Mouse (Mus musculus) CH12.LX (cell line): Measurements from ENCODE around the gene Dennd2c. TPM values are rescaled to one million over a fixed set of nuclear protein-coding genes. Genes with fewer than 3 reads are reported as not detected.

Experiments
- DNase-seq: peaks from one replicate; pipeline ENCODE4 v3.0.0-alpha.2; 2013; ENCODE audit errors: extremely low read depth
- H3K27ac ChIP-seq: 2 replicates; pipeline ENCODE4 v1.5.1; 2012; ENCODE audit warnings: low read depth, mild to moderate bottlenecking, control low read depth, moderate library complexity; ENCODE audit not compliant: insufficient read depth
- H3K27me3 ChIP-seq: replicated peaks from 2 replicates; pipeline ENCODE3; 2012; ENCODE audit warnings: inconsistent platforms
- H3K36me3 ChIP-seq, 2 experiments: replicated peaks in 1 of 2; 2 replicates each; pipeline versions ENCODE3 to v1.6.1; 2012; ENCODE audit warnings: inconsistent platforms in 1 of 2, low read length in 1 of 2, mild to moderate bottlenecking in 1 of 2, mixed read lengths in 1 of 2, moderate library complexity in 1 of 2; ENCODE audit not compliant: control insufficient read depth in 1 of 2, insufficient read depth in 1 of 2
- H3K4me1 ChIP-seq, 2 experiments: 2 replicates each; pipeline ENCODE4 v1.6.1; 2012; ENCODE audit warnings: inconsistent platforms in 1 of 2, moderate library complexity in 1 of 2; ENCODE audit not compliant: insufficient read depth in 2 of 2, control insufficient read depth in 1 of 2
- H3K4me2 ChIP-seq: 2 replicates; pipeline ENCODE4 v1.6.1; 2012; ENCODE audit warnings: low read depth, mild to moderate bottlenecking, control low read depth; ENCODE audit not compliant: poor library complexity, insufficient read depth, severe bottlenecking
- H3K4me3 ChIP-seq, 3 experiments: fragments of 150-350 bp in 1 of 3; sonication (generic) in 1 of 3; replicated peaks in 1 of 3; 2 replicates each; pipeline versions ENCODE3 to v1.5.1; 2011 to 2012; ENCODE audit warnings: low read depth in 2 of 3, low read length in 2 of 3, mild to moderate bottlenecking in 2 of 3, moderate library complexity in 2 of 3, control low read depth in 1 of 3, improper control_type of control experiment in 1 of 3, inconsistent platforms in 1 of 3, mixed read lengths in 1 of 3; ENCODE audit not compliant: poor library complexity in 1 of 3
- H3K79me2 ChIP-seq: replicated peaks from 2 replicates; pipeline ENCODE4 v1.6.1; 2012; ENCODE audit warnings: mild to moderate bottlenecking, moderate library complexity; ENCODE audit not compliant: control insufficient read depth, poor library complexity, insufficient read depth, severe bottlenecking; ENCODE audit errors: extremely low read depth
- H3K9ac ChIP-seq: 2 replicates; pipeline ENCODE4 v1.6.1; 2012; ENCODE audit warnings: low read depth, mild to moderate bottlenecking, control low read depth, moderate library complexity; ENCODE audit not compliant: insufficient read depth
- H3K9me3 ChIP-seq: replicated peaks from 2 replicates; pipeline ENCODE3; 2012; ENCODE audit warnings: low read length, inconsistent platforms, mixed read lengths
- BHLHE40 ChIP-seq: IDR thresholded peaks from 2 replicates; pipeline ENCODE4 v1.6.1; 2011; ENCODE audit warnings: mild to moderate bottlenecking, low read depth, low read length, improper control_type of control experiment
- CHD1 ChIP-seq: IDR thresholded peaks from 2 replicates; pipeline ENCODE4 v1.6.1; 2012; ENCODE audit warnings: low read depth, low read length, improper control_type of control experiment, inconsistent platforms
- CTCF ChIP-seq, 2 experiments: IDR thresholded peaks in 1 of 2; conservative IDR thresholded peaks in 1 of 2; 2 replicates each; pipeline ENCODE4 v1.5.1; 2011 to 2012; ENCODE audit warnings: low read depth in 2 of 2, low read length in 2 of 2, improper control_type of control experiment in 1 of 2, inconsistent platforms in 1 of 2, mild to moderate bottlenecking in 1 of 2, moderate library complexity in 1 of 2
- IRF4 ChIP-seq: IDR thresholded peaks from 2 replicates; pipeline ENCODE4 v1.6.1; 2014; ENCODE audit warnings: low read depth, mild to moderate bottlenecking, inconsistent platforms, low read length, improper control_type of control experiment
- JUN ChIP-seq: IDR thresholded peaks from 2 replicates; pipeline ENCODE4 v1.6.1; 2011; ENCODE audit warnings: low read depth, mild to moderate bottlenecking, low read length, improper control_type of control experiment, moderate library complexity; ENCODE audit not compliant: insufficient read depth
- MAFK ChIP-seq: IDR thresholded peaks from 2 replicates; pipeline ENCODE4 v1.6.1; 2011; ENCODE audit warnings: low read length, improper control_type of control experiment; ENCODE audit not compliant: insufficient replicate concordance
- MAX ChIP-seq: IDR thresholded peaks from 2 replicates; pipeline ENCODE4 v1.6.1; 2011; ENCODE audit warnings: low read length, improper control_type of control experiment
- MXI1 ChIP-seq: IDR thresholded peaks from 2 replicates; pipeline ENCODE4 v1.6.1; 2011; ENCODE audit warnings: mild to moderate bottlenecking, low read depth, low read length, improper control_type of control experiment
- PAX5 ChIP-seq: IDR thresholded peaks from 2 replicates; pipeline ENCODE4 v1.6.1; 2012; ENCODE audit warnings: low read length, inconsistent platforms, mixed read lengths
- RAD21 ChIP-seq: IDR thresholded peaks from 2 replicates; pipeline ENCODE4 v1.6.1; 2011; ENCODE audit warnings: low read depth, mild to moderate bottlenecking, low read length, improper control_type of control experiment, moderate library complexity
- RCOR1 ChIP-seq: conservative IDR thresholded peaks from 2 replicates; pipeline ENCODE4 v1.6.1; 2012; ENCODE audit warnings: low read depth, mild to moderate bottlenecking, inconsistent platforms, low read length, improper control_type of control experiment
- SIN3A ChIP-seq: IDR thresholded peaks from 2 replicates; pipeline ENCODE4 v1.6.1; 2012; ENCODE audit warnings: low read length, improper control_type of control experiment, inconsistent platforms
- SMC3 ChIP-seq: IDR thresholded peaks from 2 replicates; pipeline ENCODE4 v1.6.1; 2011; ENCODE audit warnings: low read depth, low read length, improper control_type of control experiment
- TBP ChIP-seq: conservative IDR thresholded peaks from 2 replicates; pipeline ENCODE4 v1.6.1; 2011; ENCODE audit warnings: low read depth, low read length, improper control_type of control experiment
- ZC3H11A ChIP-seq: IDR thresholded peaks from 2 replicates; pipeline ENCODE4 v1.6.1; 2012; ENCODE audit warnings: low read depth, mild to moderate bottlenecking, inconsistent platforms, low read length, improper control_type of control experiment
- ZKSCAN1 ChIP-seq: IDR thresholded peaks from 2 replicates; pipeline ENCODE4 v1.6.1; 2012; ENCODE audit warnings: low read depth, inconsistent platforms, low read length, improper control_type of control experiment, borderline replicate concordance
- ZNF384 ChIP-seq: IDR thresholded peaks from 2 replicates; pipeline ENCODE4 v1.6.1; 2012; ENCODE audit warnings: low read depth, low read length, improper control_type of control experiment, inconsistent platforms
- dilution Hi-C: fragments of 300-500 bp; cut with MboI; formaldehyde crosslinking; loops from 2 replicates; pipeline ENCODE4 v1.14.3; 2020; ENCODE audit warnings: low sequenced_read_pairs; ENCODE audit not compliant: extremely low pct_unique_long_range_greater_than_20kb, extremely low pct_ligation_motif_present
- in situ Hi-C: fragments of 300-500 bp; cut with MboI; formaldehyde crosslinking; loops from 3 replicates; pipeline ENCODE4 v1.14.3; 2019; ENCODE audit warnings: low sequenced_read_pairs, low pct_ligation_motif_present, low pct_unique_long_range_greater_than_20kb, mixed read lengths
- polyA plus RNA-seq: library from polyadenylated mRNA; unstranded; fragments of >175 nt; gene quantifications from 2 replicates; pipeline ENCODE4 v1.2.1, GENCODE M21; 2012; ENCODE audit warnings: low read depth; ENCODE audit not compliant: insufficient read length
- total RNA-seq, 2 experiments: library from RNA; depleted of rRNA; stranded (reverse); fragments of 300-350 nt in 1 of 2; fragments of >200 nt in 1 of 2; gene quantifications; 2 replicates each; pipeline ENCODE4 v1.2.3; 2012 to 2014

The Dennd2c gene
- total and polyA plus RNA-seq, 3 experiments, result 0.13 to 0.27 (median 0.19) TPM

DNA sequence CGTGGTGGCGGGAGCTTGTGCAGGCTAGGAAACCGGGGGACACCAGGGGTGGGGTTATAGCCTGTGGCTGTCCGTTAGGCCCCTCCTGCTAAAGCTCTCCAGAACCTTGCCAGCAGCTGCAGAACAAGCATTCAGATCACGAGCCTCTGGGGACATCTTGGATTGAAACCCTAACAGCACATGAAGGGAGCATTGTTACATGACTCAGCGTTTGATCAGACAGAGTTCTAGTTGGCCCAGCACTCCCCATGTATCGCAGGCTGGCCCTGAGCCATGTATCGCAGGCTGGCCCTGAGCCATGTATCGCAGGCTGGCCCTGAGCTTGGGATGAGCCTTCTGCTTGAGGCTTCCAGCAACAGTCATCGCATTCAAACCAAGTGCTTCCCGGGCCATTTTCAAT, 38.9 kb downstream of the Dennd2c start:
- Histone ChIP-seq H3K36me3 (no peaks in the 10 kb centered on the region), H3K4me1 (peaks cover under 1 to 12% of the 10 kb centered on the region in 2 experiments; a peak in 1 of 4 replicates), H3K27me3 (no peaks in the 10 kb centered on the region), H3K79me2 (no peaks in the 10 kb centered on the region), H3K4me3 (no peak overlapping the region), H3K9me3 (no peaks in the 10 kb centered on the region), H3K4me2 (no peak overlapping the region), H3K27ac (no peak overlapping the region), H3K9ac (no peak overlapping the region)
- DNase-seq, result no peak
- in situ Hi-C loops (no loop called here), dilution Hi-C loops (no loop called here)
- TF ChIP-seq CTCF (conservative IDR thresholded peaks at IDR 0.05 in 1 of 2, IDR thresholded peaks at IDR 0.05 in 1 of 2; ENCODE audit: low read depth in 2 of 2, low read length in 2 of 2), result no peak
- TF ChIP-seq ZC3H11A, result no peak
- no peak for TF ChIP-seq TBP
- TF ChIP-seq PAX5, result no peak

DNA sequence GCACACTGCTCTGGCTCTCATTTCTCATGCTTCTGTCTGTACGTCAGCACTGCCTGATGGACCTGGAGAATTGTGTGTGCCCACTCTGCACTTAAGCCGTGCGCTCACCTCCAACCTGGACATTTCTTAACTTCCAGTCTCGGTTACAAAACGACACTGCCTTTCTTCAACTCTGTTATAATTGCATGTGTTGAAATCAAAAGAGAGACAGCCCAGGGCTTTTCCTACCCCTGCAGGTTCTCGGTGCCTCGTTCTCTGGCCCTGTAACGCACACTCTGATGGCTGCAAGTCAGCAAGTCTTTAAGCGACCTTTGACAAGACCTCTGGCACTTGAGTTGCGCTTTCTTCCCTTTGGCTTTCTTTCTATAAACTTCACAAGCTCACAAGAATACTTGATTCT, 40.0 kb downstream of the Dennd2c start:
- Histone ChIP-seq H3K9ac (no peak overlapping the region), H3K36me3 (no peaks in the 10 kb centered on the region), H3K79me2 (no peaks in the 10 kb centered on the region), H3K27ac (no peak overlapping the region), H3K9me3 (no peaks in the 10 kb centered on the region), H3K4me2 (no peak overlapping the region), H3K4me1 (peaks cover 3 to 12% of the 10 kb centered on the region in 2 experiments; a peak in 1 of 4 replicates), H3K4me3 (no peak overlapping the region), H3K27me3 (no peaks in the 10 kb centered on the region)
- TF ChIP-seq MAFK (no peak), MAX (no peak), JUN (no peak), SIN3A (no peak), BHLHE40 (no peak), ZKSCAN1 (no peak), PAX5 (no peak), MXI1 (no peak), RAD21 (no peak), IRF4 (no peak), ZNF384 (no peak), RCOR1 (no peak), CHD1 (no peak), SMC3 (no peak)
- in situ Hi-C loops (no loop called here), dilution Hi-C loops (no loop called here)
- DNase-seq, result no peak
